Comparison of ENCODE assay signal across 17 mouse cellular contexts in the genomic region with DNA sequence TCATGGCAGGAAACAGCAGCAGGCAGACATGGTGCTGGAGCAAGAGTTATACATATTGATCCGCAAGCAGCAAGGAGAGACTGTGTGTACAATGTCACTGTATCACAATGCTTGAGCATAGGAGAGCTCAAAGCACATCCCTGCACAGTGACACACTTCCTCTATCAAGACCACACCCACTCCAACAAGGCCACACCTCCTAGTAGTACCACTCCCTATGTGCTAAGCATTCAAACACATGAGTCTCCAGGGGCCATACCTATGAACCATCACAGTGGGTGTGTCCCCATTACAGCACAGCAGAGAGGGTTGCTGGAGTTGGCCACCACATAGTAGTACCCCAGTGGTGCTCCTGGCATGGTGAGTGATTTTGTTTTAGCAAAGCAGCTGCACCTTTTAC. TPM values are rescaled to one million over a fixed set of nuclear protein-coding genes. Genes with fewer than 3 reads are reported as not detected.
A peak's percentile ranks its signal among the peaks of the same experiment; 100 is the strongest.
DNase-seq lines count a peak whose midpoint lies in the region; ATAC-seq and TF ChIP-seq lines count a peak whose summit lies in the region.
"Had no signal": no experiment of that assay in that cellular context is flagged by ENCODE, and none has a peak within 500 bp of the region (broad histone marks: within the 10 kb centered on the region; RNA-seq: fewer than 3 reads in every experiment).

No protein-coding gene starts in this region.

- H3K9ac ChIP-seq in liver, embryonic 14.5 days (replicated peaks) = no peak overlapping the region
- H3K9ac ChIP-seq: heart, embryonic 13.5 days; neural tube, embryonic 12.5 days; stomach, embryonic 15.5 days had no signal

- ATAC-seq in liver, embryonic 14.5 days (ENCODE audit: insufficient read depth) = peak; percentile 48; the same call in 1 of the 2 replicates
- no peak for ATAC-seq in erythroblast, adult 5-6 weeks (replicated peaks; ENCODE audit: low FRiP score, poor library complexity, severe bottlenecking)

- no peaks in the 10 kb centered on the region for H3K36me3 ChIP-seq in liver, embryonic 14.5 days (replicated peaks; ENCODE audit: control insufficient read depth, insufficient read depth, low read depth)

- no peak overlapping the region for H3K4me2 ChIP-seq in liver, embryonic 14.5 days (ENCODE audit: low read depth)
- H3K4me2 ChIP-seq: heart, embryonic 13.5 days; neural tube, embryonic 12.5 days; stomach, embryonic 15.5 days had no signal

- no peak for TF ChIP-seq EP300 in liver, embryonic 14.5 days (IDR thresholded peaks at IDR 0.05; ENCODE audit: low read depth)

- DNase-seq in heart, adult 11 months = peak; percentile 67
- no peak for DNase-seq in heart, postnatal 4 days
- DNase-seq in thymus, postnatal 4 days = peak; percentile 11
- DNase-seq in thymus, postnatal 36 days = no peak
- DNase-seq in liver, embryonic 14.5 days (ENCODE audit: low read depth in 3 of 3, low spot score in 3 of 3) = no peak
- no peak for DNase-seq in right cerebral cortex, postnatal 25 days
- DNase-seq in layer of hippocampus, postnatal 14 days (ENCODE audit: low spot score in 2 of 2) = no peak
- DNase-seq: cerebellum, adult 11 months; cerebellum, postnatal 25 days; gastrocnemius, postnatal 14 days; kidney, postnatal 10 days; right cerebral cortex, postnatal 4 days; thymus, postnatal 25 days had no signal

- peaks cover 0 to 6% of the 10 kb centered on the region in 2 experiments; a peak in 1 of 4 replicates for H3K4me1 ChIP-seq in liver, embryonic 14.5 days (replicated peaks; ENCODE audit: control insufficient read depth in 2 of 2, insufficient read depth in 2 of 2, low read length in 1 of 2)
- H3K4me1 ChIP-seq: neural tube, embryonic 12.5 days had no signal

- H3K27ac ChIP-seq in liver, embryonic 14.5 days = no peak overlapping the region
- H3K27ac ChIP-seq: heart, embryonic 13.5 days; neural tube, embryonic 12.5 days; stomach, embryonic 15.5 days had no signal

- WGBS in liver, embryonic 14.5 days (ENCODE audit: insufficient replicate concordance) = 71% methylated on average over 1 of the region's 1 CpGs

- no peaks in the 10 kb centered on the region for H3K27me3 ChIP-seq in liver, embryonic 14.5 days (ENCODE audit: control insufficient read depth, insufficient read depth, low read length)
- H3K27me3 ChIP-seq: heart, embryonic 13.5 days; neural tube, embryonic 12.5 days; stomach, embryonic 15.5 days had no signal

- no peaks in the 10 kb centered on the region for H3K9me3 ChIP-seq in liver, embryonic 14.5 days (ENCODE audit: control insufficient read depth, low read length)
- H3K9me3 ChIP-seq: heart, embryonic 13.5 days; stomach, embryonic 15.5 days had no signal

- TF ChIP-seq CTCF in liver, embryonic 14.5 days (IDR thresholded peaks at IDR 0.05; ENCODE audit: low read depth) = no peak

- no peak overlapping the region for H3K4me3 ChIP-seq in liver, embryonic 14.5 days (ENCODE audit: insufficient read depth in 1 of 2, low read depth in 2 of 2, low read length in 2 of 2)
- H3K4me3 ChIP-seq: heart, embryonic 13.5 days; neural tube, embryonic 12.5 days; stomach, embryonic 15.5 days had no signal

RNA-seq across cellular contexts. Expression of a gene that starts 6.3 kb away (rescaled TPM):
- total RNA-seq in heart, postnatal 4 days (2021) = 10 to 100 TPM; 20.8 to 23.7 TPM
- polyA plus RNA-seq in liver, embryonic 14.5 days (2012; rRNA removed) = 8.8 and 9.0 TPM in 2 replicates
- polyA plus RNA-seq in liver, embryonic 14.5 days (2014; fragmentation: Nextera tagmentation; extraction: Ambion mirVana) = 12.1 and 14.3 TPM in 2 replicates
- total RNA-seq in layer of hippocampus, postnatal 14 days (2021) = 10 to 100 TPM; 20.6 to 23.5 TPM
- 7.1 and 9.2 TPM in 2 replicates for total RNA-seq in erythroblast, adult 5-6 weeks (2015; ENCODE audit: low replicate concordance)
- total RNA-seq in erythroblast, adult 5-6 weeks (2017; ENCODE audit: low replicate concordance) = 3.8 and 10.3 TPM in 2 replicates

RNA-seq across cellular contexts. Expression of a gene that starts 37.3 kb away (rescaled TPM):
- total RNA-seq in heart, postnatal 4 days (2021) = 10 to 100 TPM; 49.4 to 50.4 TPM
- polyA plus RNA-seq in liver, embryonic 14.5 days (2012; rRNA removed) = 17.6 and 23.8 TPM in 2 replicates
- polyA plus RNA-seq in liver, embryonic 14.5 days (2014; fragmentation: Nextera tagmentation; extraction: Ambion mirVana) = 33.2 and 34.5 TPM in 2 replicates
- total RNA-seq in layer of hippocampus, postnatal 14 days (2021) = 10 to 100 TPM; 39.4 to 40.6 TPM
- total RNA-seq in erythroblast, adult 5-6 weeks (2015; ENCODE audit: low replicate concordance) = 34.6 and 37.0 TPM in 2 replicates
- 26.9 and 35.8 TPM in 2 replicates for total RNA-seq in erythroblast, adult 5-6 weeks (2017; ENCODE audit: low replicate concordance)

Comparison
In these comparisons a context has a peak if more than half of its experiments do, and no peak if none do; other contexts are left out.
1. DNase-seq: peak in heart, adult 11 months (single experiment) and thymus, postnatal 4 days (single experiment); none in heart, postnatal 4 days (single experiment), thymus, postnatal 36 days (0 of 2), liver, embryonic 14.5 days (0 of 3), right cerebral cortex, postnatal 25 days (single experiment) and layer of hippocampus, postnatal 14 days (0 of 2).